Mouse (Mus musculus) gonadal fat pad, adult 2 months (tissue): ENCODE measurements around the gene Rai1. TPM values are rescaled to one million over a fixed set of nuclear protein-coding genes. Genes with fewer than 3 reads are reported as not detected.

Experiments used
- DNase-seq: peaks from one replicate; pipeline ENCODE4 v3.0.0-alpha.2; 2012; ENCODE audit warnings: low read depth
- polyA plus RNA-seq: library from polyadenylated mRNA; depleted of rRNA; stranded (reverse); fragments of >200 nt; gene quantifications from 2 replicates; pipeline ENCODE4 v1.2.3, GENCODE M21; 2012

Rai1 gene
- polyA plus RNA-seq, 1 experiment = 24.1 TPM

- DNase-seq = no peak
Observed at GRCm38 (mm10) chr11:60127863-60128512, 23.2 kb downstream of the Rai1 start.

GRCm38 (mm10) chr11:60130516-60130915, 25.7 kb downstream of the Rai1 start:
- DNase-seq = no peak

- DNase-seq = no peak
Observed at GRCm38 (mm10) chr11:60132061-60132460, 27.2 kb downstream of the Rai1 start.

GRCm38 (mm10) chr11:60136491-60136890, 31.7 kb downstream of the Rai1 start:
- no peak for DNase-seq

GRCm38 (mm10) chr11:60137170-60137569, 32.4 kb downstream of the Rai1 start:
- no peak for DNase-seq

- DNase-seq = no peak
Observed at GRCm38 (mm10) chr11:60139141-60139733, 34.4 kb downstream of the Rai1 start.

- no peak for DNase-seq
Observed at GRCm38 (mm10) chr11:60139734-60140371, 35.0 kb downstream of the Rai1 start.

GRCm38 (mm10) chr11:60140586-60141284, 35.9 kb downstream of the Rai1 start:
- no peak for DNase-seq

GRCm38 (mm10) chr11:60141285-60141608, 36.4 kb downstream of the Rai1 start:
- DNase-seq = no peak

- no peak for DNase-seq
Observed at GRCm38 (mm10) chr11:60143086-60143485, 38.3 kb downstream of the Rai1 start.

GRCm38 (mm10) chr11:60146170-60146569, 41.4 kb downstream of the Rai1 start:
- DNase-seq = no peak

- no peak for DNase-seq
Observed at GRCm38 (mm10) chr11:60148591-60148990, 43.8 kb downstream of the Rai1 start.

- DNase-seq = no peak
Observed at GRCm38 (mm10) chr11:60149086-60149485, 44.3 kb downstream of the Rai1 start.

- DNase-seq = no peak
Observed at GRCm38 (mm10) chr11:60150677-60151076, 45.9 kb downstream of the Rai1 start.

GRCm38 (mm10) chr11:60152339-60152738, 47.5 kb downstream of the Rai1 start:
- no peak for DNase-seq

GRCm38 (mm10) chr11:60153936-60154335, 49.1 kb downstream of the Rai1 start:
- no peak for DNase-seq

- DNase-seq = no peak
Observed at GRCm38 (mm10) chr11:60155690-60156089, 50.9 kb downstream of the Rai1 start.

- DNase-seq = no peak
Observed at GRCm38 (mm10) chr11:60158271-60158670, 53.5 kb downstream of the Rai1 start.

- no peak for DNase-seq
Observed at GRCm38 (mm10) chr11:60159955-60160354, 55.1 kb downstream of the Rai1 start.

GRCm38 (mm10) chr11:60160454-60161114, 55.8 kb downstream of the Rai1 start:
- DNase-seq = no peak

- DNase-seq = no peak
Observed at GRCm38 (mm10) chr11:60161146-60161874, 56.5 kb downstream of the Rai1 start.

- no peak for DNase-seq
Observed at GRCm38 (mm10) chr11:60162547-60162946, 57.7 kb downstream of the Rai1 start.
